Mouse (Mus musculus) heart, postnatal 0 days (tissue): ENCODE data around the gene Slc4a10.

Source experiments
- CTCF ChIP-seq: IDR thresholded peaks from 2 replicates; pipeline ENCODE4 v1.5.1; 2016; ENCODE audit warnings: antibody characterized with exemption, control low read depth, low read depth
- EP300 ChIP-seq: IDR thresholded peaks from 2 replicates; pipeline ENCODE4 v1.6.1; 2016; ENCODE audit warnings: antibody characterized with exemption, low read depth

DNA sequence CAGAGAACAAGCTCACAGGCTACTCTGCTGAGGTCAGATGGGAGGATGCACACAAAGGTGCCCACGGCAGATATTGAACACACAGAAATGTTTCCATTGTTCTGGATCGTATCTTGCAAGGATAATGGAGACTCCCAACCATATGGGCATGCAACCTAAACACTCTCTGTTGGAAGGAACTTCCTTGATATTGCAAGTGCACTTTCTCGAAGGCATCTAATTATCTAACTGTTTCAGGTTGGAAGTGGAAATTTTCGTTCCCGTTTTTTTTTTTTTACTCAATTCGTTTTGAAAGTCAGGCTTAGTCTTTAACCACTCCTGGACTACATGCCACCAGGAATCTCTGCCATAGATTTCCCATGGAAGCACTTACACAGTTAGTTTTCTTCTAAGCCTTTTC is 314.6 kb downstream of the Slc4a10 start:
- TF ChIP-seq EP300: no peak
- no peak for TF ChIP-seq CTCF
